Mouse (Mus musculus): ENCODE results near the gene Espn.

DNA sequence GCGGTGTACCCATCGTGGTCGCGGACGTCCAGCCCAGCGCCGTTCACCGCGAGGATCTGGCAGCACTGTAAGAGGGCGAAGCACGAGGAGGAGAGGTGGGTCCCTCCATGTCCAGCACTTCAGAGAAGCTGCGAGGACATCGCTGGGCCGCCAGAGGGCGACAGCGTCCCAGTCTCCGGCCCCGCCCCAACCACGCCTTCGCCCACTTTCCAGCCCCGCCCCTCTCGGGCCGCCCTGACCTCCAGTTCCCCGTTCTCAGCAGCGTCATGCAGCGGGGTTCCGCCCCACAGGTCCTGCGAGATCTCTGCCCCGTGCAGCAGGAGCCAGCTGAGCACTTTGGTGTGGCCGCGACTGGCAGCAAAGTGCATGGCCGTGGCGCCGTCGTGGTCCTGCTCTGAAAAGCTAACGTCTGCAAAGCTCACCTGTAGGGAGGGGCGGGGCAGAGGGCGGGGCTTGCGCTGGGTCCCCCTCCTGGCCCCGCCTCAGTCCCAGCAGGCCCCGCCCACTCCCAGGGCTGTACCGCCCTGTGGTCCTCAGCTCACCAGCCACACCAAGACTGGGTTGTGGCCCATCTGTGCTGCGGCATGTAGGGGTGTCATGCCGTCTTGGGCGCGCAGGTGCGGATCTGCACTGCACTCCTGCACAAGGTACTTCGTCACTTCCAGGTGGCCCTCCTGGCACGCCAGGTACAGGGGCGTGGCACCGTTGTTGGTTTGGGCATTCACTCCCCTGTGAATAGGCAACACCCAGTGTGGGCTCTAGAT is 13.5 kb downstream of the Espn start:
- TF ChIP-seq CTCF (IDR thresholded peaks at IDR 0.05; ENCODE audit: low read depth, low read length) (peak; percentile 94), POLR2A (IDR thresholded peaks at IDR 0.05; ENCODE audit: insufficient read depth, low read length) (no peak)
